Mouse (Mus musculus): ENCODE data around the gene Fem1a.

The Fem1a gene

GRCm38 (mm10) chr17:56282802-56283201 is 26.2 kb downstream of the Fem1a start:
- POLR2A ChIA-PET: interaction anchor here in 3 of 4 experiments (0.8 to 64.8 kb wide), 9 partner anchors 2 to 246 kb away, joined by 3 to 2494 read pairs (median 12); partner anchors contain the start of genes Kdm4b (in 3 of the 3), Arrdc5 (in 2 of the 3), Plin3 (in 2 of the 3) and Uhrf1 (in 2 of the 3)

GRCm38 (mm10) chr17:56283316-56283715 is 26.7 kb downstream of the Fem1a start:
- POLR2A ChIA-PET: interaction anchor here (0.6 to 64.8 kb wide), 10 partner anchors 1 to 391 kb away, joined by 3 to 2494 read pairs (median 8); partner anchors contain the start of genes Kdm4b (in 3 of the 4), Arrdc5 (in 2 of the 4), Plin3 (in 2 of the 4) and Uhrf1 (in 2 of the 4)
- CTCF ChIA-PET: interaction anchor here in 3 of 4 experiments (0.7 to 1.5 kb wide), 4 partner anchors 19 kb away, joined by 3 to 4 read pairs (median 3); no protein-coding TSS in a partner anchor

More at GRCm38 (mm10) chr17:56282802-56283201, 26.2 kb downstream of the Fem1a start:
- CTCF ChIA-PET: interaction anchor here in 3 of 4 experiments (0.5 to 1.5 kb wide), 4 partner anchors 18 to 50 kb away, joined by 3 to 4 read pairs (median 3); no protein-coding TSS in a partner anchor

- CTCF ChIA-PET: interaction anchor here in 1 of 4 experiments (1.0 to 1.1 kb wide), 2 partner anchors 21 to 250 kb away, joined by 3 to 4 read pairs; partner anchors contain the start of gene Sh3gl1
- POLR2A ChIA-PET: interaction anchor here in 3 of 4 experiments (0.6 to 64.8 kb wide), 11 partner anchors 1 to 60 kb away, joined by 3 to 2494 read pairs (median 8); partner anchors contain the start of genes Arrdc5 (in 3 of the 3), Fem1a (in 2 of the 3), Kdm4b (in 2 of the 3) and Ticam1 (in 2 of the 3)
Observed at GRCm38 (mm10) chr17:56285995-56286394, 29.4 kb downstream of the Fem1a start.

- CTCF ChIA-PET: interaction anchor here in 2 of 4 experiments (0.6 to 1.4 kb wide), 9 partner anchors 11 to 34 kb away, joined by 3 to 8 read pairs (median 4); partner anchors contain the start of gene Arrdc5 (in 1 of the 2)
- POLR2A ChIA-PET: interaction anchor here (0.5 to 64.8 kb wide), 53 partner anchors 3 to 709 kb away, joined by 3 to 2494 read pairs (median 5); partner anchors contain the start of genes Arrdc5 (in 3 of the 4), Kdm4b (in 3 of the 4), Ticam1 (in 3 of the 4) and Uhrf1 (in 3 of the 4)
Observed at GRCm38 (mm10) chr17:56287830-56288229, 31.2 kb downstream of the Fem1a start.

- CTCF ChIA-PET: interaction anchor here in 2 of 4 experiments (0.8 to 5.4 kb wide), 8 partner anchors 10 to 469 kb away, joined by 3 to 24 read pairs (median 4); partner anchors contain the start of genes Fem1a (in 1 of the 2) and Nrtn (in 1 of the 2)
- POLR2A ChIA-PET: interaction anchor here (0.5 to 64.8 kb wide), 49 partner anchors 4 to 959 kb away, joined by 3 to 2494 read pairs (median 6); partner anchors contain the start of genes Ticam1 (in 4 of the 4), Uhrf1 (in 4 of the 4), Arrdc5 (in 3 of the 4) and Kdm4b (in 3 of the 4)
Observed at GRCm38 (mm10) chr17:56288866-56289265, 32.3 kb downstream of the Fem1a start.

- ChIA-PET CTCF (interaction anchor here in 2 of 4 experiments (0.8 to 5.4 kb wide), 12 partner anchors 8 to 468 kb away, joined by 3 to 24 read pairs (median 4); partner anchors contain the start of genes Fem1a (in 1 of the 2), Nrtn (in 1 of the 2) and Uhrf1 (in 1 of the 2)), POLR2A (interaction anchor here (0.5 to 64.8 kb wide), 82 partner anchors 5 to 958 kb away, joined by 3 to 2494 read pairs (median 4); partner anchors contain the start of genes Ticam1 (in 4 of the 4), Uhrf1 (in 4 of the 4), Arrdc5 (in 3 of the 4) and Dpp9 (in 3 of the 4))
Observed at GRCm38 (mm10) chr17:56289371-56290331, 33.0 kb downstream of the Fem1a start.

- CTCF ChIA-PET: interaction anchor here (0.6 to 5.4 kb wide), 46 partner anchors 9 to 268 kb away, joined by 3 to 24 read pairs (median 4); partner anchors contain the start of genes Arrdc5 (in 3 of the 4), Uhrf1 (in 3 of the 4), Fem1a (in 1 of the 4) and Kdm4b (in 1 of the 4)
- POLR2A ChIA-PET: interaction anchor here (0.5 to 64.8 kb wide), 90 partner anchors 6 to 741 kb away, joined by 3 to 2494 read pairs (median 4); partner anchors contain the start of genes Ticam1 (in 4 of the 4), Uhrf1 (in 4 of the 4), Arrdc5 (in 3 of the 4) and Kdm4b (in 3 of the 4)
Observed at GRCm38 (mm10) chr17:56290388-56291170, 34.0 kb downstream of the Fem1a start.

GRCm38 (mm10) chr17:56291171-56291511 is 34.5 kb downstream of the Fem1a start:
- POLR2A ChIA-PET: interaction anchor here (0.5 to 64.8 kb wide), 57 partner anchors 7 to 957 kb away, joined by 3 to 2494 read pairs (median 5); partner anchors contain the start of genes Uhrf1 (in 4 of the 4), Arrdc5 (in 3 of the 4), Ticam1 (in 3 of the 4) and Dpp9 (in 2 of the 4)
- CTCF ChIA-PET: interaction anchor here (0.6 to 5.4 kb wide), 47 partner anchors 9 to 267 kb away, joined by 3 to 24 read pairs (median 5); partner anchors contain the start of genes Arrdc5 (in 3 of the 4), Uhrf1 (in 3 of the 4), Kdm4b (in 2 of the 4) and Fem1a (in 1 of the 4)

GRCm38 (mm10) chr17:56291826-56292475 is 35.3 kb downstream of the Fem1a start:
- CTCF ChIA-PET: interaction anchor here (0.6 to 5.4 kb wide), 34 partner anchors 9 to 267 kb away, joined by 3 to 24 read pairs (median 5); partner anchors contain the start of genes Arrdc5 (in 2 of the 4), Kdm4b (in 2 of the 4), Uhrf1 (in 2 of the 4) and Fem1a (in 1 of the 4)
- POLR2A ChIA-PET: interaction anchor here (0.6 to 64.8 kb wide), 40 partner anchors 7 to 956 kb away, joined by 3 to 2494 read pairs (median 4); partner anchors contain the start of genes Uhrf1 (in 4 of the 4), Arrdc5 (in 3 of the 4), Chaf1a (in 2 of the 4) and Kdm4b (in 2 of the 4)

- ChIA-PET CTCF (interaction anchor here in 3 of 4 experiments (0.6 to 5.4 kb wide), 16 partner anchors 8 to 260 kb away, joined by 3 to 24 read pairs (median 8); partner anchors contain the start of genes Kdm4b (in 2 of the 3), Uhrf1 (in 2 of the 3), Arrdc5 (in 1 of the 3) and Fem1a (in 1 of the 3)), POLR2A (interaction anchor here (0.7 to 64.8 kb wide), 18 partner anchors 8 to 415 kb away, joined by 3 to 2494 read pairs (median 12); partner anchors contain the start of genes Uhrf1 (in 4 of the 4), Arrdc5 (in 3 of the 4), Kdm4b (in 2 of the 4) and Ticam1 (in 2 of the 4))
Observed at GRCm38 (mm10) chr17:56292531-56293222, 36.1 kb downstream of the Fem1a start, which contains the start of gene Plin3. TSS of gene Plin3 (minus strand) at chr17:56292873.

GRCm38 (mm10) chr17:56293291-56293690 is 36.7 kb downstream of the Fem1a start:
- CTCF ChIA-PET: interaction anchor here in 1 of 4 experiments (5.4 kb wide), 1 partner anchor 38 kb away, joined by 16 read pairs; the partner anchor contains the start of gene Fem1a
- POLR2A ChIA-PET: interaction anchor here in 2 of 4 experiments (0.9 to 64.8 kb wide), 9 partner anchors 8 to 319 kb away, joined by 3 to 2494 read pairs (median 136); partner anchors contain the start of genes Arrdc5 (in 2 of the 2), Kdm4b (in 2 of the 2), Ticam1 (in 2 of the 2) and Uhrf1 (in 2 of the 2)

- ChIA-PET POLR2A (interaction anchor here in 3 of 4 experiments (0.5 to 64.8 kb wide), 9 partner anchors 7 to 318 kb away, joined by 3 to 2494 read pairs (median 136); partner anchors contain the start of genes Arrdc5 (in 2 of the 3), Kdm4b (in 2 of the 3), Ticam1 (in 2 of the 3) and Uhrf1 (in 2 of the 3)), CTCF (interaction anchor here in 3 of 4 experiments (0.6 to 5.4 kb wide), 4 partner anchors 17 to 38 kb away, joined by 3 to 16 read pairs (median 4); partner anchors contain the start of genes Fem1a (in 1 of the 3), Kdm4b (in 1 of the 3) and Ticam1 (in 1 of the 3))
Observed at GRCm38 (mm10) chr17:56294241-56294640, 37.6 kb downstream of the Fem1a start.

- POLR2A ChIA-PET: interaction anchor here in 3 of 4 experiments (0.9 to 64.8 kb wide), 12 partner anchors 5 to 537 kb away, joined by 3 to 2494 read pairs (median 6); partner anchors contain the start of genes Arrdc5 (in 2 of the 3), Kdm4b (in 2 of the 3), Plin3 (in 2 of the 3) and Ticam1 (in 2 of the 3)
- CTCF ChIA-PET: interaction anchor here in 1 of 4 experiments (0.9 to 1.0 kb wide), 2 partner anchors 37 to 164 kb away, joined by 3 to 4 read pairs; no protein-coding TSS in a partner anchor
Observed at GRCm38 (mm10) chr17:56296201-56296600, 39.6 kb downstream of the Fem1a start.

- CTCF ChIA-PET: interaction anchor here in 2 of 4 experiments (0.6 to 0.9 kb wide), 5 partner anchors 12 to 190 kb away, joined by 3 read pairs; no protein-coding TSS in a partner anchor
Observed at GRCm38 (mm10) chr17:56298238-56298637, 41.6 kb downstream of the Fem1a start.

More at GRCm38 (mm10) chr17:56298238-56298637, 41.6 kb downstream of the Fem1a start:
- POLR2A ChIA-PET: interaction anchor here in 3 of 4 experiments (0.8 to 64.8 kb wide), 12 partner anchors 3 to 314 kb away, joined by 3 to 2494 read pairs (median 9); partner anchors contain the start of genes Plin3 (in 3 of the 3), Arrdc5 (in 2 of the 3), Fem1a (in 2 of the 3) and Kdm4b (in 2 of the 3)

All from embryonic stem cell, embryonic (primary cell).